Mouse (Mus musculus) MEL (cell line): Measurements from ENCODE around the gene Pbxip1. TPM values are rescaled to one million over a fixed set of nuclear protein-coding genes. Genes with fewer than 3 reads are reported as not detected.

Experiments used
- DNase-seq: peaks from one replicate; pipeline ENCODE4 v3.0.0; 2011; ENCODE audit warnings: low read depth, low spot score
- H3K27ac ChIP-seq: 2 replicates; pipeline ENCODE4 v1.5.1; 2012; ENCODE audit warnings: low read depth, mild to moderate bottlenecking, control low read depth, low read length, moderate library complexity; ENCODE audit not compliant: control insufficient read depth
- H3K27me3 ChIP-seq, 2 experiments: fragments of 150-350 bp in 1 of 2; sonication (generic) in 1 of 2; 2 replicates each; pipeline ENCODE4 v1.6.1; 2012; ENCODE audit warnings: low read length in 2 of 2, mild to moderate bottlenecking in 2 of 2, improper control_type of control experiment in 1 of 2, moderate library complexity in 1 of 2; ENCODE audit not compliant: insufficient read depth in 2 of 2, control insufficient read depth in 1 of 2
- H3K36me3 ChIP-seq, 2 experiments: 2 replicates each; pipeline ENCODE4 v1.6.1; 2012 to 2014; ENCODE audit warnings: low read length in 2 of 2, improper control_type of control experiment in 1 of 2, inconsistent platforms in 1 of 2, mild to moderate bottlenecking in 1 of 2; ENCODE audit not compliant: insufficient read depth in 2 of 2, control insufficient read depth in 1 of 2
- H3K4me1 ChIP-seq, 2 experiments: fragments of 150-350 bp in 1 of 2; sonication (generic) in 1 of 2; 2 replicates each; pipeline ENCODE4 v1.6.1; 2012; ENCODE audit warnings: low read length in 2 of 2, improper control_type of control experiment in 1 of 2, mild to moderate bottlenecking in 1 of 2; ENCODE audit not compliant: insufficient read depth in 2 of 2, control insufficient read depth in 1 of 2
- H3K4me3 ChIP-seq, 2 experiments: fragments of 150-350 bp in 1 of 2; sonication (generic) in 1 of 2; 2 replicates each; pipeline ENCODE4 v1.5.1; 2012; ENCODE audit warnings: low read depth in 2 of 2, low read length in 2 of 2, mild to moderate bottlenecking in 2 of 2, moderate library complexity in 2 of 2, control low read depth in 1 of 2, improper control_type of control experiment in 1 of 2; ENCODE audit not compliant: control insufficient read depth in 1 of 2, insufficient read depth in 1 of 2
- H3K79me2 ChIP-seq: 2 replicates; pipeline ENCODE4 v1.6.1; 2012; ENCODE audit warnings: mild to moderate bottlenecking, low read length, moderate library complexity; ENCODE audit not compliant: control insufficient read depth, poor library complexity, insufficient read depth
- H3K9ac ChIP-seq: 2 replicates; pipeline ENCODE4 v1.6.1; 2012; ENCODE audit warnings: low read depth, mild to moderate bottlenecking, control low read depth, low read length, moderate library complexity; ENCODE audit not compliant: control insufficient read depth, poor library complexity, severe bottlenecking
- H3K9me3 ChIP-seq: fragments of 150-350 bp; sonication (generic); replicated peaks from 2 replicates; pipeline ENCODE4 v1.6.1; 2012; ENCODE audit warnings: mild to moderate bottlenecking, low read length, improper control_type of control experiment, moderate library complexity; ENCODE audit not compliant: insufficient read depth
- CHD1 ChIP-seq: IDR thresholded peaks from 2 replicates; pipeline ENCODE4 v1.6.1; 2012; ENCODE audit warnings: low read depth, mild to moderate bottlenecking, inconsistent platforms, low read length, improper control_type of control experiment
- E2F4 ChIP-seq: IDR thresholded peaks from 2 replicates; pipeline ENCODE4 v1.6.1; 2011; ENCODE audit warnings: low read depth, low read length, improper control_type of control experiment, borderline replicate concordance
- GATA1 ChIP-seq: IDR thresholded peaks from 2 replicates; pipeline ENCODE4 v1.6.1; 2011; ENCODE audit warnings: low read depth, low read length, improper control_type of control experiment
- HCFC1 ChIP-seq: IDR thresholded peaks from 2 replicates; pipeline ENCODE4 v1.6.1; 2012; ENCODE audit warnings: low read depth, mild to moderate bottlenecking, inconsistent platforms, low read length, improper control_type of control experiment, moderate library complexity
- KAT2A ChIP-seq: conservative IDR thresholded peaks from 2 replicates; pipeline ENCODE4 v1.6.1; 2012; ENCODE audit warnings: low read depth, low read length, improper control_type of control experiment, inconsistent platforms
- MAX ChIP-seq: IDR thresholded peaks from 2 replicates; pipeline ENCODE4 v1.6.1; 2011; ENCODE audit warnings: low read length, improper control_type of control experiment
- MEF2A ChIP-seq: IDR thresholded peaks from 2 replicates; pipeline ENCODE4 v1.6.1; 2014; ENCODE audit warnings: low read depth, mild to moderate bottlenecking, inconsistent platforms, low read length, improper control_type of control experiment; ENCODE audit not compliant: poor library complexity, insufficient replicate concordance, severe bottlenecking; ENCODE audit errors: extremely low read depth
- MXI1 ChIP-seq: IDR thresholded peaks from 2 replicates; pipeline ENCODE4 v1.6.1; 2011; ENCODE audit warnings: mild to moderate bottlenecking, low read depth, low read length, improper control_type of control experiment
- MYB ChIP-seq: IDR thresholded peaks from 2 replicates; pipeline ENCODE4 v1.6.1; 2011; ENCODE audit warnings: mild to moderate bottlenecking, low read depth, low read length, improper control_type of control experiment
- NRF1 ChIP-seq: IDR thresholded peaks from 2 replicates; pipeline ENCODE4 v1.6.1; 2014; ENCODE audit warnings: low read depth, mild to moderate bottlenecking, inconsistent platforms, low read length, improper control_type of control experiment, moderate library complexity; ENCODE audit not compliant: poor library complexity, insufficient read depth, severe bottlenecking
- POLR2A ChIP-seq, 2 experiments: IDR thresholded peaks; 2 replicates each; pipeline ENCODE4 v1.6.1; 2011 to 2012; ENCODE audit warnings: low read length in 2 of 2, mild to moderate bottlenecking in 2 of 2, control low read depth in 1 of 2, improper control_type of control experiment in 1 of 2, low read depth in 1 of 2, moderate library complexity in 1 of 2; ENCODE audit not compliant: control insufficient read depth in 1 of 2, insufficient read depth in 1 of 2, poor library complexity in 1 of 2
- POLR2AphosphoS2 ChIP-seq: IDR thresholded peaks from 2 replicates; pipeline ENCODE4 v1.6.1; 2011; ENCODE audit warnings: low read length, improper control_type of control experiment
- RAD21 ChIP-seq: IDR thresholded peaks from 2 replicates; pipeline ENCODE4 v1.6.1; 2011; ENCODE audit warnings: mild to moderate bottlenecking, low read depth, low read length, improper control_type of control experiment
- RCOR1 ChIP-seq: IDR thresholded peaks from 2 replicates; pipeline ENCODE4 v1.6.1; 2012; ENCODE audit warnings: low read depth, mild to moderate bottlenecking, inconsistent platforms, low read length, improper control_type of control experiment
- TBP ChIP-seq: IDR thresholded peaks from 2 replicates; pipeline ENCODE4 v1.8.0; 2011; ENCODE audit warnings: low read depth, low read length, improper control_type of control experiment
- UBTF ChIP-seq: IDR thresholded peaks from 2 replicates; pipeline ENCODE4 v1.6.1; 2012; ENCODE audit warnings: low read depth, mild to moderate bottlenecking, inconsistent platforms, low read length, improper control_type of control experiment, moderate library complexity, borderline replicate concordance; ENCODE audit not compliant: insufficient read depth
- USF2 ChIP-seq, 2 experiments: IDR thresholded peaks; 2 replicates each; pipeline ENCODE4 v1.6.1; 2011 to 2012; ENCODE audit warnings: improper control_type of control experiment in 2 of 2, low read length in 2 of 2, borderline replicate concordance in 1 of 2, inconsistent platforms in 1 of 2, low read depth in 1 of 2, mild to moderate bottlenecking in 1 of 2; ENCODE audit not compliant: insufficient read depth in 1 of 2
- ZNF384 ChIP-seq: IDR thresholded peaks from 2 replicates; pipeline ENCODE4 v1.6.1; 2012; ENCODE audit warnings: low read depth, mild to moderate bottlenecking, inconsistent platforms, low read length, improper control_type of control experiment
- polyA plus RNA-seq, 2 experiments: library from polyadenylated mRNA; stranded (reverse) in 1 of 2; unstranded in 1 of 2; fragments of >175 nt in 1 of 2; fragments of >200 nt in 1 of 2; gene quantifications; 2 replicates each; pipeline versions ENCODE4 v1.2.1 to v1.2.4; 2012; ENCODE audit warnings: low replicate concordance in 2 of 2, low read depth in 1 of 2; ENCODE audit not compliant: insufficient read length in 2 of 2, insufficient read depth in 1 of 2, missing spikeins in 1 of 2
- total RNA-seq: library from RNA; depleted of rRNA; stranded (reverse); fragments of 300-350 nt; gene quantifications from 2 replicates; pipeline ENCODE4 v1.2.3, GENCODE M21; 2012

The Pbxip1 gene
- total and polyA plus RNA-seq, 3 experiments = 4.8 to 10.7 TPM; not detected in 1

- DNase-seq = no peak
These were observed 16.9 kb upstream of the Pbxip1 start for GRCm38 (mm10) chr3:89419571-89419970.

GRCm38 (mm10) chr3:89419981-89420380, 16.5 kb upstream of the Pbxip1 start:
- Histone ChIP-seq H3K4me1 (peaks cover 27 to 57% of the 10 kb centered on the region in 2 experiments), H3K27me3 (no peaks in the 10 kb centered on the region), H3K9ac (peak overlapping the region; percentile 76; the same call in 1 of the 2 replicates), H3K4me3 (peak overlapping the region in 1 of 2 experiments; percentile 82; a peak in 1 of 4 replicates), H3K27ac (no peak overlapping the region), H3K9me3 (no peaks in the 10 kb centered on the region), H3K79me2 (peaks cover 48% of the 10 kb centered on the region)
- no peak for DNase-seq
- TF ChIP-seq RCOR1 = no peak
- no peak for TF ChIP-seq UBTF
- no peak for TF ChIP-seq POLR2AphosphoS2
- no peak for TF ChIP-seq CHD1
- no peak; the same call in 1 of the 2 replicates for TF ChIP-seq ZNF384
- TF ChIP-seq POLR2A (IDR thresholded peaks at IDR 0.05; ENCODE audit: control insufficient read depth in 1 of 2, insufficient read depth in 1 of 2, low read depth in 1 of 2, low read length in 2 of 2, poor library complexity in 1 of 2) = no peak
- TF ChIP-seq GATA1 = no peak
- TF ChIP-seq USF2 (IDR thresholded peaks at IDR 0.05; ENCODE audit: borderline replicate concordance in 1 of 2, insufficient read depth in 1 of 2, low read depth in 1 of 2, low read length in 2 of 2) = no peak
- TF ChIP-seq MYB = no peak
- TF ChIP-seq MXI1 = no peak
- TF ChIP-seq HCFC1 = no peak
- no peak for TF ChIP-seq KAT2A
- TF ChIP-seq, all 39 proteins: peak for 0
- peaks cover 13 to 56% of the 10 kb centered on the region in 2 experiments for H3K36me3 ChIP-seq

More at GRCm38 (mm10) chr3:89419571-89419970, 16.9 kb upstream of the Pbxip1 start:
- peaks cover 26 to 53% of the 10 kb centered on the region in 2 experiments for H3K4me1 ChIP-seq
- no peak overlapping the region for H3K27ac ChIP-seq
- H3K27me3 ChIP-seq = no peaks in the 10 kb centered on the region
- TF ChIP-seq TBP (no peak), NRF1 (no peak), E2F4 (no peak), MYB (no peak), CHD1 (no peak), MAX (no peak), MEF2A (no peak), RAD21 (no peak), MXI1 (no peak)
- H3K79me2 ChIP-seq = peaks cover 48% of the 10 kb centered on the region
- peaks cover 13 to 52% of the 10 kb centered on the region in 2 experiments for H3K36me3 ChIP-seq
- H3K4me3 ChIP-seq = peak overlapping the region; percentile 75 to 82
- H3K9me3 ChIP-seq = no peaks in the 10 kb centered on the region
- peak overlapping the region; percentile 76 for H3K9ac ChIP-seq
